Comparison of ENCODE assay signal across 9 mouse cellular contexts in genomic region chr5:151232576-151233299, GRCm38 (mm10). TPM values are rescaled to one million over a fixed set of nuclear protein-coding genes. Genes with fewer than 3 reads are reported as not detected.
DNase-seq lines count a peak whose midpoint lies in the region; ATAC-seq and TF ChIP-seq lines count a peak whose summit lies in the region.
"Had no signal": no experiment of that assay in that cellular context is flagged by ENCODE, and none has a peak within 500 bp of the region (broad histone marks: within the 10 kb centered on the region; RNA-seq: fewer than 3 reads in every experiment).

No protein-coding gene starts in this region.

- H3K9ac ChIP-seq in liver, adult 2 months (ENCODE audit: low read depth, low read length): peak overlapping the region; percentile 58
- H3K9ac ChIP-seq in forebrain, embryonic 11.5 days (ENCODE audit: low read length): no peak overlapping the region; the same call in 1 of the 2 replicates
- H3K9ac ChIP-seq in limb, embryonic 13.5 days: peak overlapping the region; percentile 74; the same call in 1 of the 2 replicates

- H3K4me2 ChIP-seq in forebrain, embryonic 11.5 days (ENCODE audit: low read depth, low read length, severe bottlenecking): peak overlapping the region; percentile 90; the same call in 1 of the 2 replicates
- peak overlapping the region; percentile 97 for H3K4me2 ChIP-seq in limb, embryonic 13.5 days (replicated peaks)

- peak; percentile 54 for DNase-seq in liver, adult 2 months (ENCODE audit: extremely low read depth, low read depth, low spot score)
- DNase-seq in liver: no peak
- DNase-seq in forebrain, embryonic 11.5 days (ENCODE audit: low spot score): no peak
- no peak for DNase-seq in adrenal gland, postnatal 14 days
- DNase-seq in layer of hippocampus, adult 11-12 months (ENCODE audit: low spot score): no peak

- 27% methylated on average over 10 of the region's 13 CpGs for WGBS in liver, adult 2 months
- WGBS in forebrain, embryonic 11.5 days: 19% methylated on average over 12 of the region's 13 CpGs
- WGBS in limb, embryonic 13.5 days: 25% methylated on average over 10 of the region's 13 CpGs
- WGBS in small intestine, adult 2 months: 10% methylated on average over 10 of the region's 13 CpGs

- no peaks in the 10 kb centered on the region for H3K36me3 ChIP-seq in liver, adult 2 months (ENCODE audit: control insufficient read depth, insufficient read depth, low read length)
- H3K36me3 ChIP-seq in forebrain, embryonic 11.5 days (ENCODE audit: control insufficient read depth, insufficient read depth, low read length): no peaks in the 10 kb centered on the region
- no peaks in the 10 kb centered on the region for H3K36me3 ChIP-seq in limb, embryonic 13.5 days
- H3K36me3 ChIP-seq in small intestine, adult 2 months (ENCODE audit: control insufficient read depth, insufficient read depth, low read length): no peaks in the 10 kb centered on the region

- H3K79me2 ChIP-seq in liver, adult 2 months (ENCODE audit: control insufficient read depth, insufficient read depth, low read length): no peaks in the 10 kb centered on the region

- H3K9me3 ChIP-seq in forebrain, embryonic 11.5 days (ENCODE audit: control insufficient read depth, low read length): no peaks in the 10 kb centered on the region
- H3K9me3 ChIP-seq in limb, embryonic 13.5 days: no peaks in the 10 kb centered on the region

- H3K4me1 ChIP-seq in liver, adult 2 months (ENCODE audit: control insufficient read depth, insufficient read depth, low read length): peaks cover 6% of the 10 kb centered on the region; the same call in 1 of the 2 replicates
- H3K4me1 ChIP-seq in forebrain, embryonic 11.5 days (replicated peaks; ENCODE audit: control insufficient read depth, insufficient read depth, low read length): 0 out of 2 replicates have a peak, but pooled peaks cover 4% of the 10 kb centered on the region
- peaks cover 14% of the 10 kb centered on the region for H3K4me1 ChIP-seq in limb, embryonic 13.5 days
- H3K4me1 ChIP-seq in small intestine, adult 2 months (ENCODE audit: control insufficient read depth, insufficient read depth, insufficient read length, low read length): peaks cover 4% of the 10 kb centered on the region

- H3K27ac ChIP-seq in liver, adult 2 months (replicated peaks; ENCODE audit: insufficient read depth, low read depth, low read length): peak overlapping the region; percentile 65
- H3K27ac ChIP-seq in forebrain, embryonic 11.5 days (ENCODE audit: low read depth, low read length): no peak overlapping the region
- no peak overlapping the region for H3K27ac ChIP-seq in limb, embryonic 13.5 days
- peak overlapping the region; percentile 36 for H3K27ac ChIP-seq in small intestine, adult 2 months (ENCODE audit: insufficient read depth, low read depth, low read length)

- TF ChIP-seq CTCF in liver, adult 2 months (IDR thresholded peaks at IDR 0.05; ENCODE audit: low read depth, low read length): no peak
- no peak for TF ChIP-seq CTCF in small intestine, adult 2 months (IDR thresholded peaks at IDR 0.05; ENCODE audit: extremely low read depth, insufficient read length, insufficient replicate concordance, low read depth, low read length)

- TF ChIP-seq POLR2A in liver, adult 2 months (IDR thresholded peaks at IDR 0.05; ENCODE audit: extremely low read depth, insufficient read depth, low read length): no peak
- no peak for TF ChIP-seq POLR2A in small intestine, adult 2 months (IDR thresholded peaks at IDR 0.05; ENCODE audit: low read depth, low read length)

- H3K4me3 ChIP-seq in liver, adult 2 months (ENCODE audit: insufficient read depth, low read depth, low read length): peak overlapping the region; percentile 82; the same call in 1 of the 2 replicates
- peak overlapping the region; percentile 46 for H3K4me3 ChIP-seq in forebrain, embryonic 11.5 days (ENCODE audit: low read depth, low read length)
- H3K4me3 ChIP-seq in limb, embryonic 13.5 days: peak overlapping the region; percentile 59
- peak overlapping the region; percentile 70 for H3K4me3 ChIP-seq in small intestine, adult 2 months (ENCODE audit: low read depth, low read length)

- H3K27me3 ChIP-seq in liver, adult 2 months (ENCODE audit: control insufficient read depth, insufficient read depth, low read length): no peaks in the 10 kb centered on the region
- H3K27me3 ChIP-seq in forebrain, embryonic 11.5 days (ENCODE audit: control insufficient read depth, insufficient read depth, low read length): peaks cover 11% of the 10 kb centered on the region
- peaks cover 27% of the 10 kb centered on the region for H3K27me3 ChIP-seq in limb, embryonic 13.5 days
- H3K27me3 ChIP-seq in small intestine, adult 2 months (ENCODE audit: control insufficient read depth, insufficient read depth, low read length): no peaks in the 10 kb centered on the region

- ATAC-seq in forebrain, embryonic 11.5 days (replicated peaks; ENCODE audit: low FRiP score): 0 out of 2 replicates have a peak, but pooled peaks have one; percentile 11
- ATAC-seq in limb, embryonic 13.5 days (ENCODE audit: low FRiP score, low read depth): no peak
- ATAC-seq in CD4-positive, CD25-positive, alpha-beta regulatory T cell, adult 4 months: no peak
- ATAC-seq: activated CD4-positive, CD25-positive, alpha-beta regulatory T cell, adult 4 months had no signal

RNA-seq across cellular contexts. Expression of gene Stard13, which starts 0.9 kb away (rescaled TPM):
- total RNA-seq in liver, adult 2 months (2014; rRNA removed): 21.3 and 25.0 TPM in 2 replicates
- polyA plus RNA-seq in liver, adult 2 months (2012; rRNA removed): 7.8 and 7.9 TPM in 2 replicates
- 2.7 and 3.4 TPM in 2 replicates for polyA plus RNA-seq in forebrain, embryonic 11.5 days (2014; fragmentation: Nextera tagmentation; extraction: Ambion mirVana)
- 10.6 and 10.9 TPM in 2 replicates for polyA plus RNA-seq in limb, embryonic 13.5 days (2015; fragmentation: Nextera tagmentation; extraction: Ambion mirVana)
- 4.7 and 4.9 TPM in 2 replicates for polyA plus RNA-seq in small intestine, adult 2 months (2012; rRNA removed)
- polyA plus RNA-seq in CD4-positive, CD25-positive, alpha-beta regulatory T cell, adult 4 months (2017; shearing (Covaris generic)): not detected
- 23.9 and 27.8 TPM in 2 replicates for total RNA-seq in adrenal gland, postnatal 14 days (2021)
- polyA plus RNA-seq: activated CD4-positive, CD25-positive, alpha-beta regulatory T cell, adult 4 months had no signal

Comparison
In these comparisons a context has a peak if more than half of its experiments do, and no peak if none do; other contexts are left out.
1. H3K27ac ChIP-seq: peak in liver, adult 2 months (single experiment) and small intestine, adult 2 months (single experiment); none in forebrain, embryonic 11.5 days (single experiment) and limb, embryonic 13.5 days (single experiment).
2. Peak in every context shown above with its lines, with median percentiles within 50 percentile points of each other: H3K4me3 ChIP-seq.